Mouse (Mus musculus): ENCODE data around the gene Slc25a18. TPM values are rescaled to one million over a fixed set of nuclear protein-coding genes. Genes with fewer than 3 reads are reported as not detected.
A peak's percentile ranks its signal among the peaks of the same experiment; 100 is the strongest.
"Not testable (repeated sequence)": the region's sequence is repeated elsewhere in the genome, so short reads cannot be mapped to it uniquely, and the experiment has no call there.

The Slc25a18 gene
- polyA plus RNA-seq, 1 experiment from 2014 or later: 1.8 TPM

- Histone ChIP-seq H3K27ac (ENCODE audit: low read depth, low read length) (no peak overlapping the region), H3K36me3 (ENCODE audit: control insufficient read depth, insufficient read depth, low read length) (peaks cover 17% of the 10 kb centered on the region), H3K4me2 (ENCODE audit: low read depth) (no peak overlapping the region), H3K4me1 (ENCODE audit: control insufficient read depth, insufficient read depth, low read length) (no peaks in the 10 kb centered on the region), H3K9me3 (ENCODE audit: control insufficient read depth, low read length) (no peaks in the 10 kb centered on the region), H3K4me3 (ENCODE audit: low read depth, low read length) (no peak overlapping the region), H3K27me3 (ENCODE audit: control insufficient read depth, insufficient read depth, low read length) (no peaks in the 10 kb centered on the region), H3K9ac (ENCODE audit: low read length) (no peak overlapping the region)
- DNase-seq (ENCODE audit: low spot score) (no peak), ATAC-seq (ENCODE audit: insufficient read depth, low FRiP score, low TSS enrichment) (no peak)
- WGBS: 87% methylated on average over 5 of the region's 5 CpGs
Observed at GRCm38 (mm10) chr6:120806999-120807737, 33.8 kb downstream of the Slc25a18 start.

DNA sequence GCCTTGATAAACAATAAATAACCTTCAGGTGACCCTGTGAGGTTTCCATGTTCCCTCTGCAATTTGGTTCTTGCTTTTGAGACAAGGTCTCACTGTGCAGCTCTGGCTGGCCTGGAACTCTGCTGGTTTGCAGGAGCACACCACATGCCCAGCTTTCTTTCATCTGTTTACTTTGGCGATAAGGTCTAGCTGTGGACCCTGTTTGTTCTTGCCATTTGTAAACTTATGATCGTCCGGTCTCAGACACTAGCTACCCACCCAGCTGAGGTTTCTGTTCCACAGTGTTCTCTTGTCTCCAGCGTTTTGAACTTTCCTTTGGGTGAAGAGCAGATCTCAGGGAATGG is 34.3 kb downstream of the Slc25a18 start:
- H3K36me3 ChIP-seq (ENCODE audit: control insufficient read depth, insufficient read depth, low read length): peaks cover 17% of the 10 kb centered on the region
- no peak overlapping the region for H3K4me3 ChIP-seq (ENCODE audit: low read depth, low read length)
- H3K27me3 ChIP-seq (ENCODE audit: control insufficient read depth, insufficient read depth, low read length): no peaks in the 10 kb centered on the region
- WGBS: 97% methylated on average over 4 of the region's 4 CpGs
- no peak for ATAC-seq (ENCODE audit: insufficient read depth, low FRiP score, low TSS enrichment)
- no peaks in the 10 kb centered on the region for H3K9me3 ChIP-seq (ENCODE audit: control insufficient read depth, low read length)
- H3K9ac ChIP-seq (ENCODE audit: low read length): no peak overlapping the region
- no peak overlapping the region for H3K4me2 ChIP-seq (ENCODE audit: low read depth)
- no peak for DNase-seq (ENCODE audit: low spot score)
- no peak overlapping the region for H3K27ac ChIP-seq (ENCODE audit: low read depth, low read length)
- no peaks in the 10 kb centered on the region for H3K4me1 ChIP-seq (ENCODE audit: control insufficient read depth, insufficient read depth, low read length)

DNA sequence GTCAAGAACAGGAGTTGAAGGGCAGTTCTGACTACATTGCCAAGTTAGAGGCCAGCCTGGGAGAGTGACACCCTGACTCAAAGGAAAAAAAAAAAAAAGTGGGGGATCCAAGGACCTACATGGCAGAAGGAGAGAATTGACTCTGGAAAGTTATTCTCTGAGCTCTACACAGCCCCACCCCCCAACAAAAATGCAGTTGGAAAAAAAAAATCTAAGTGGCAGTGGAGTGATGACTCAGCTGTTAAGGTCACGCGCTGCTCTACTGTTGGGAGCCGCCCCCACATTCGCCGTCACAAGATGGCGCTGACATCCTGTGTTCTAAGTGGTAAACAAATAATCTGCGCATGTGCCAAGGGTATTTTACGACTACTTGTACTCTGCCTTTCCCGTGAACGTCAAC is 38.6 kb downstream of the Slc25a18 start:
- 97% methylated on average over 6 of the region's 10 CpGs for WGBS
- not testable (repeated sequence) for H3K4me3 ChIP-seq (ENCODE audit: low read depth, low read length); ATAC-seq (ENCODE audit: insufficient read depth, low FRiP score, low TSS enrichment); DNase-seq (ENCODE audit: low spot score); H3K27me3 ChIP-seq (ENCODE audit: control insufficient read depth, insufficient read depth, low read length); H3K27ac ChIP-seq (ENCODE audit: low read depth, low read length); H3K4me2 ChIP-seq (ENCODE audit: low read depth); H3K9ac ChIP-seq (ENCODE audit: low read length); H3K9me3 ChIP-seq (ENCODE audit: control insufficient read depth, low read length); H3K4me1 ChIP-seq (ENCODE audit: control insufficient read depth, insufficient read depth, low read length)
- peaks cover 11% of the 10 kb centered on the region for H3K36me3 ChIP-seq (ENCODE audit: control insufficient read depth, insufficient read depth, low read length)

GRCm38 (mm10) chr6:120819294-120819693 is 45.9 kb downstream of the Slc25a18 start:
- WGBS: 96% methylated on average over 2 of the region's 2 CpGs
- H3K9ac ChIP-seq (ENCODE audit: low read length): no peak overlapping the region

GRCm38 (mm10) chr6:120820144-120820543 is 46.8 kb downstream of the Slc25a18 start:
- H3K9me3 ChIP-seq (ENCODE audit: control insufficient read depth, low read length): no peaks in the 10 kb centered on the region
- H3K27ac ChIP-seq (ENCODE audit: low read depth, low read length): no peak overlapping the region
- H3K36me3 ChIP-seq (ENCODE audit: control insufficient read depth, insufficient read depth, low read length): peaks cover 15% of the 10 kb centered on the region
- ATAC-seq (ENCODE audit: insufficient read depth, low FRiP score, low TSS enrichment) (no peak), DNase-seq (ENCODE audit: low spot score) (no peak)
- H3K4me1 ChIP-seq (ENCODE audit: control insufficient read depth, insufficient read depth, low read length): peaks cover 3% of the 10 kb centered on the region; the same call in 1 of the 2 replicates
- no peak overlapping the region for H3K4me2 ChIP-seq (ENCODE audit: low read depth)
- H3K9ac ChIP-seq (ENCODE audit: low read length): no peak overlapping the region
- no peaks in the 10 kb centered on the region for H3K27me3 ChIP-seq (ENCODE audit: control insufficient read depth, insufficient read depth, low read length)
- no peak overlapping the region for H3K4me3 ChIP-seq (ENCODE audit: low read depth, low read length)
- WGBS: 92% methylated on average over 5 of the region's 5 CpGs

More at GRCm38 (mm10) chr6:120819294-120819693, 45.9 kb downstream of the Slc25a18 start:
- H3K27ac ChIP-seq (ENCODE audit: low read depth, low read length): no peak overlapping the region
- no peak overlapping the region for H3K4me2 ChIP-seq (ENCODE audit: low read depth)
- no peaks in the 10 kb centered on the region for H3K9me3 ChIP-seq (ENCODE audit: control insufficient read depth, low read length)
- H3K36me3 ChIP-seq (ENCODE audit: control insufficient read depth, insufficient read depth, low read length): peaks cover 15% of the 10 kb centered on the region
- DNase-seq (ENCODE audit: low spot score) (no peak), ATAC-seq (ENCODE audit: insufficient read depth, low FRiP score, low TSS enrichment) (no peak)
- H3K4me1 ChIP-seq (ENCODE audit: control insufficient read depth, insufficient read depth, low read length): peaks cover 3% of the 10 kb centered on the region; the same call in 1 of the 2 replicates
- H3K27me3 ChIP-seq (ENCODE audit: control insufficient read depth, insufficient read depth, low read length): no peaks in the 10 kb centered on the region
- H3K4me3 ChIP-seq (ENCODE audit: low read depth, low read length): no peak overlapping the region

GRCm38 (mm10) chr6:120820941-120821340 is 47.6 kb downstream of the Slc25a18 start:
- Histone ChIP-seq H3K9ac (ENCODE audit: low read length) (no peak overlapping the region), H3K9me3 (ENCODE audit: control insufficient read depth, low read length) (no peaks in the 10 kb centered on the region), H3K27me3 (ENCODE audit: control insufficient read depth, insufficient read depth, low read length) (no peaks in the 10 kb centered on the region), H3K4me1 (ENCODE audit: control insufficient read depth, insufficient read depth, low read length) (peaks cover 3% of the 10 kb centered on the region; the same call in 1 of the 2 replicates), H3K27ac (ENCODE audit: low read depth, low read length) (no peak overlapping the region), H3K4me2 (ENCODE audit: low read depth) (no peak overlapping the region), H3K4me3 (ENCODE audit: low read depth, low read length) (no peak overlapping the region), H3K36me3 (ENCODE audit: control insufficient read depth, insufficient read depth, low read length) (peaks cover 15% of the 10 kb centered on the region)
- WGBS: 91% methylated on average over 1 of the region's 1 CpGs
- ATAC-seq (ENCODE audit: insufficient read depth, low FRiP score, low TSS enrichment) (no peak), DNase-seq (ENCODE audit: low spot score) (no peak)

DNA sequence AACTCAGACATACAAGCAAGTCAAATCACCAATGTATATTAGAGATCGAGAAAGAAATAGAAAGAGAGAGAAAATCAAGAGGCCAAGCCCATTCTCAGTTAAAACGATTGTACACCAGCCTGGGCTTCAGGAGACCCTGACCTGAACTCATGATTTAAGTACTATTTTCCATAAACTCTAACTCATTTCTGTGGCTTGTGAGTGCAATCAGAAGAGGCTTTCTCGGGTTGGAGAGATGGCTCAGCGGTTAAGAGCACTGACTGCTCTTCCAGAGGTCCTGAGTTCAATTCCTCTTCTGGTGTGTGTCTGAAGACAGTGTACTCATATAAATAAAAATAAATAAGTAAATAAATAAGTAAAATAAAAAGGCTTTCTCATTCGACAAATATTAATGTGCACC is 48.3 kb downstream of the Slc25a18 start:
- DNase-seq (ENCODE audit: low spot score) (no peak), ATAC-seq (ENCODE audit: insufficient read depth, low FRiP score, low TSS enrichment) (no peak)
- Histone ChIP-seq H3K4me3 (ENCODE audit: low read depth, low read length) (peak overlapping the region; percentile 81), H3K27me3 (ENCODE audit: control insufficient read depth, insufficient read depth, low read length) (no peaks in the 10 kb centered on the region), H3K4me2 (ENCODE audit: low read depth) (peak overlapping the region; percentile 72), H3K9me3 (ENCODE audit: control insufficient read depth, low read length) (no peaks in the 10 kb centered on the region), H3K9ac (ENCODE audit: low read length) (peak overlapping the region; percentile 65), H3K27ac (ENCODE audit: low read depth, low read length) (no peak overlapping the region), H3K36me3 (ENCODE audit: control insufficient read depth, insufficient read depth, low read length) (peaks cover 15% of the 10 kb centered on the region), H3K4me1 (ENCODE audit: control insufficient read depth, insufficient read depth, low read length) (peaks cover 3% of the 10 kb centered on the region; the same call in 1 of the 2 replicates)
- WGBS: 60% methylated on average over 5 of the region's 5 CpGs

- WGBS: under 1% methylated on average over 41 of the region's 41 CpGs
- H3K36me3 ChIP-seq (ENCODE audit: control insufficient read depth, insufficient read depth, low read length): peaks cover 12% of the 10 kb centered on the region
Observed at GRCm38 (mm10) chr6:120822307-120822928, 49.0 kb downstream of the Slc25a18 start, which contains the start of gene Atp6v1e1. TSS of gene Atp6v1e1 (minus strand) at chr6:120822793.

More at GRCm38 (mm10) chr6:120822307-120822928, 49.0 kb downstream of the Slc25a18 start, which contains the start of gene Atp6v1e1:
- peak; percentile 96 for ATAC-seq (ENCODE audit: insufficient read depth, low FRiP score, low TSS enrichment)
- peak; percentile 92 for DNase-seq (ENCODE audit: low spot score)
- Histone ChIP-seq H3K27me3 (ENCODE audit: control insufficient read depth, insufficient read depth, low read length) (no peaks in the 10 kb centered on the region), H3K9ac (ENCODE audit: low read length) (peak within 1 kb of the TSS; percentile 65), H3K27ac (ENCODE audit: low read depth, low read length) (peak within 1 kb of the TSS; percentile 63), H3K4me2 (ENCODE audit: low read depth) (peak within 1 kb of the TSS; percentile 72), H3K4me1 (ENCODE audit: control insufficient read depth, insufficient read depth, low read length) (peaks cover 3% of the 10 kb centered on the region; the same call in 1 of the 2 replicates), H3K4me3 (ENCODE audit: low read depth, low read length) (peak within 1 kb of the TSS; percentile 81), H3K9me3 (ENCODE audit: control insufficient read depth, low read length) (no peaks in the 10 kb centered on the region)
